ENCODE assay signal across 16 mouse cellular contexts in genomic region chr16:14303676-14304075, GRCm38 (mm10). TPM values are rescaled to one million over a fixed set of nuclear protein-coding genes. Genes with fewer than 3 reads are reported as not detected.
A peak's percentile ranks its signal among the peaks of the same experiment; 100 is the strongest.
DNase-seq lines count a peak whose midpoint lies in the region; ATAC-seq lines count a peak whose summit lies in the region.
"Had no signal": no experiment of that assay in that cellular context is flagged by ENCODE, and none has a peak within 500 bp of the region (broad histone marks: within the 10 kb centered on the region; RNA-seq: fewer than 3 reads in every experiment).

No protein-coding gene starts in this region.

- H3K4me3 ChIP-seq in liver, embryonic 13.5 days (replicated peaks): no peak overlapping the region
- no peak overlapping the region for H3K4me3 ChIP-seq in liver, embryonic 12.5 days
- H3K4me3 ChIP-seq: embryonic facial prominence, embryonic 15.5 days; heart, embryonic 15.5 days; hindbrain, embryonic 12.5 days; left cerebral cortex, adult 2 months; midbrain, embryonic 13.5 days had no signal

- no peaks in the 10 kb centered on the region for H3K9me3 ChIP-seq in liver, embryonic 13.5 days (replicated peaks)
- H3K9me3 ChIP-seq in liver, embryonic 12.5 days (replicated peaks): no peaks in the 10 kb centered on the region
- H3K9me3 ChIP-seq: embryonic facial prominence, embryonic 15.5 days; heart, embryonic 15.5 days; hindbrain, embryonic 12.5 days; midbrain, embryonic 13.5 days had no signal

- H3K36me3 ChIP-seq in liver, embryonic 13.5 days: peaks cover 76% of the 10 kb centered on the region
- peaks cover 80% of the 10 kb centered on the region for H3K36me3 ChIP-seq in liver, embryonic 12.5 days

- no peaks in the 10 kb centered on the region for H3K27me3 ChIP-seq in liver, embryonic 13.5 days
- no peaks in the 10 kb centered on the region for H3K27me3 ChIP-seq in liver, embryonic 12.5 days (replicated peaks)
- H3K27me3 ChIP-seq: embryonic facial prominence, embryonic 15.5 days; heart, embryonic 15.5 days; hindbrain, embryonic 12.5 days; midbrain, embryonic 13.5 days had no signal

- ATAC-seq in liver, embryonic 13.5 days (ENCODE audit: low read depth): no peak
- no peak for ATAC-seq in liver, embryonic 12.5 days
- ATAC-seq: midbrain, embryonic 13.5 days had no signal

- DNase-seq in adrenal gland, adult (ENCODE audit: inconsistent age in 2 of 2, low spot score in 1 of 2): peak; percentile 56 to 81
- DNase-seq in adrenal gland, postnatal 4 days (ENCODE audit: low spot score in 2 of 2): no peak
- no peak for DNase-seq in liver, embryonic 13.5 days
- peak; percentile 77 for DNase-seq in 3T3-L1 (ENCODE audit: low read depth, low spot score)
- DNase-seq in adrenal gland, postnatal 36 days: peak; percentile 55 to 63
- DNase-seq in right cerebral cortex, postnatal 4 days: no peak
- DNase-seq in T-cell, adult 2 months (ENCODE audit: low spot score): no peak
- DNase-seq: cerebellum, postnatal 25 days; kidney, postnatal 36 days; lung, embryonic 14.5 days had no signal

- 71% methylated on average over 7 of the region's 7 CpGs for WGBS in liver, embryonic 13.5 days (ENCODE audit: insufficient replicate concordance)
- WGBS in liver, embryonic 12.5 days (ENCODE audit: insufficient replicate concordance): 74% methylated on average over 7 of the region's 7 CpGs

- 0 out of 2 replicates have a peak overlapping the region, but pooled peaks have one; percentile 15 for H3K27ac ChIP-seq in liver, embryonic 13.5 days
- no peak overlapping the region for H3K27ac ChIP-seq in liver, embryonic 12.5 days
- H3K27ac ChIP-seq: embryonic facial prominence, embryonic 15.5 days; heart, embryonic 15.5 days; hindbrain, embryonic 12.5 days; left cerebral cortex, adult 2 months; midbrain, embryonic 13.5 days had no signal

- peaks cover 29% of the 10 kb centered on the region for H3K4me1 ChIP-seq in liver, embryonic 13.5 days (replicated peaks)
- H3K4me1 ChIP-seq in liver, embryonic 12.5 days: peaks cover 25% of the 10 kb centered on the region
- H3K4me1 ChIP-seq: embryonic facial prominence, embryonic 15.5 days; heart, embryonic 15.5 days; hindbrain, embryonic 12.5 days had no signal

- no peak overlapping the region for H3K9ac ChIP-seq in liver, embryonic 13.5 days
- H3K9ac ChIP-seq in liver, embryonic 12.5 days: no peak overlapping the region
- H3K9ac ChIP-seq: embryonic facial prominence, embryonic 15.5 days; heart, embryonic 15.5 days; hindbrain, embryonic 12.5 days; lung, embryonic 14.5 days; midbrain, embryonic 13.5 days had no signal

- no peak overlapping the region for H3K4me2 ChIP-seq in liver, embryonic 13.5 days
- H3K4me2 ChIP-seq in liver, embryonic 12.5 days: no peak overlapping the region
- H3K4me2 ChIP-seq: embryonic facial prominence, embryonic 15.5 days; heart, embryonic 15.5 days; hindbrain, embryonic 12.5 days; lung, embryonic 14.5 days; midbrain, embryonic 13.5 days had no signal

RNA-seq across cellular contexts. Expression of gene Myh11, which starts 12.5 kb away (rescaled TPM):
- 1 to 10 TPM; 8.3 TPM for total RNA-seq in adrenal gland, postnatal 4 days (2021)
- 0.63 and 0.66 TPM in 2 replicates for polyA plus RNA-seq in liver, embryonic 13.5 days (2015; fragmentation: Nextera tagmentation; extraction: Ambion mirVana)
- 0.69 and 0.71 TPM in 2 replicates for polyA plus RNA-seq in liver, embryonic 12.5 days (2016; fragmentation: Nextera tagmentation; extraction: Ambion mirVana)
- total RNA-seq in adrenal gland, postnatal 36 days (2021): 1 to 10 TPM; 4.4 to 6.9 TPM

RNA-seq across cellular contexts. Expression of gene Fopnl, which starts 13.5 kb away (rescaled TPM):
- total RNA-seq in adrenal gland, postnatal 4 days (2021): 10 to 100 TPM; 57.6 to 62.6 TPM
- polyA plus RNA-seq in liver, embryonic 13.5 days (2015; fragmentation: Nextera tagmentation; extraction: Ambion mirVana): 77.5 and 81.4 TPM in 2 replicates
- 81.9 and 85.5 TPM in 2 replicates for polyA plus RNA-seq in liver, embryonic 12.5 days (2016; fragmentation: Nextera tagmentation; extraction: Ambion mirVana)
- total RNA-seq in adrenal gland, postnatal 36 days (2021): 10 to 100 TPM; 51.8 to 63.2 TPM

RNA-seq across cellular contexts. Expression of gene Abcc1, which starts 57.7 kb away (rescaled TPM):
- total RNA-seq in adrenal gland, postnatal 4 days (2021): 10 to 100 TPM; 24.4 to 28.4 TPM
- polyA plus RNA-seq in liver, embryonic 13.5 days (2015; fragmentation: Nextera tagmentation; extraction: Ambion mirVana): 3.3 and 3.8 TPM in 2 replicates
- 6.2 and 6.6 TPM in 2 replicates for polyA plus RNA-seq in liver, embryonic 12.5 days (2016; fragmentation: Nextera tagmentation; extraction: Ambion mirVana)
- 10 to 100 TPM; 20.1 to 20.7 TPM for total RNA-seq in adrenal gland, postnatal 36 days (2021)

Comparison
In these comparisons a context has a peak if more than half of its experiments do, and no peak if none do; other contexts are left out.
1. DNase-seq: peak in adrenal gland, adult (2 of 2), 3T3-L1 (single experiment) and adrenal gland, postnatal 36 days (2 of 2); none in adrenal gland, postnatal 4 days (0 of 2), liver, embryonic 13.5 days (single experiment), right cerebral cortex, postnatal 4 days (single experiment) and T-cell, adult 2 months (single experiment).